Mouse (Mus musculus) kidney, adult 10 weeks (tissue): Measurements from ENCODE around the gene Hdac8. TPM values are rescaled to one million over a fixed set of nuclear protein-coding genes. Genes with fewer than 3 reads are reported as not detected.

Experiments used
- polyA plus RNA-seq: library from polyadenylated mRNA; stranded (reverse); fragments of 350-450 nt; fragmentation: Illumina TruSeq; extraction: RNeasy Lipid Tissue Mini Kit (QIAGEN cat#74804); gene quantifications from one replicate; pipeline ENCODE4 v1.2.3, GENCODE M21; 2014; ENCODE audit warnings: low read depth, low replicate concordance

The Hdac8 gene
- polyA plus RNA-seq, result 13.1 TPM

DNA sequence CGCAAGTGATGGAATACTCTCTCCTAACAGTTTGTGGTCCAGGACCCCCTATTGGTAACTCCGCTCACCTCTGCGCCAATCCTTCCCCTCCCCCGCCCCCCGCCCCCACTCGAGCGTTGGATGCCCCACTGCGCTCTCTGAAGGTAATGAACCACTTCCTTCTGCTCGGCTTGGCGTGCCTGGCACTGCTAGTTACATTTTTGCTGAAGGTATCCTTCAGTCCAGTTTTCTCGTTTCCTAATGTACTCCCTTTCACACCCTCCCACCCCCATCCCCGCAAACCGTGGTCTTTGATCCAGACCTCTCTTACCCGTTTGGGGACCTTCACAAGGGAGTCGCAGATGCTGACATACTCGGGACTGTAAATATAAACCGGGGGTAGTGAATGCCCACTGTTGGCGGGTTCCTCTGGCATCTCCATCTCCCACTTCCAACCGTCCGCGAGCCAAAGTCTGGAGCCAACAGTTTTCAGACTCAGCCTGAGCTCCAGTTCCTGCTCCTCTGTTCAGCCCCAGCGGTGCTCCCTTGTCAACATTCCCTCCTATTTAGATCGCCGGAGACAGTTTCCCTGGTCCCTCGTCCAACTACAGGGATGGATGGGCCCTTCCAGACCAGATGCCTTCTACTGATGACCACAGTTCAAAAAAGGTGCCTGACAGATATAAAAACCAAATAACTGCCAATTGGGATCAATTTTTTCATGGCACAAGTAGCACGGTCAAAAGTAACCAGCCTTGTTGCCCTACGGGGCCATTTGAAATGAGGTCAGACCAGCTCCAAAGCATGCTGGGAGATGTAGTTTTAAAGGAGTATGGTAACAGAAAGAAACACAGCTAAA is at the start of gene Hdac8:
Hdac8 (minus strand) TSS at position 716 of the 838 bp plus-strand sequence.

DNA sequence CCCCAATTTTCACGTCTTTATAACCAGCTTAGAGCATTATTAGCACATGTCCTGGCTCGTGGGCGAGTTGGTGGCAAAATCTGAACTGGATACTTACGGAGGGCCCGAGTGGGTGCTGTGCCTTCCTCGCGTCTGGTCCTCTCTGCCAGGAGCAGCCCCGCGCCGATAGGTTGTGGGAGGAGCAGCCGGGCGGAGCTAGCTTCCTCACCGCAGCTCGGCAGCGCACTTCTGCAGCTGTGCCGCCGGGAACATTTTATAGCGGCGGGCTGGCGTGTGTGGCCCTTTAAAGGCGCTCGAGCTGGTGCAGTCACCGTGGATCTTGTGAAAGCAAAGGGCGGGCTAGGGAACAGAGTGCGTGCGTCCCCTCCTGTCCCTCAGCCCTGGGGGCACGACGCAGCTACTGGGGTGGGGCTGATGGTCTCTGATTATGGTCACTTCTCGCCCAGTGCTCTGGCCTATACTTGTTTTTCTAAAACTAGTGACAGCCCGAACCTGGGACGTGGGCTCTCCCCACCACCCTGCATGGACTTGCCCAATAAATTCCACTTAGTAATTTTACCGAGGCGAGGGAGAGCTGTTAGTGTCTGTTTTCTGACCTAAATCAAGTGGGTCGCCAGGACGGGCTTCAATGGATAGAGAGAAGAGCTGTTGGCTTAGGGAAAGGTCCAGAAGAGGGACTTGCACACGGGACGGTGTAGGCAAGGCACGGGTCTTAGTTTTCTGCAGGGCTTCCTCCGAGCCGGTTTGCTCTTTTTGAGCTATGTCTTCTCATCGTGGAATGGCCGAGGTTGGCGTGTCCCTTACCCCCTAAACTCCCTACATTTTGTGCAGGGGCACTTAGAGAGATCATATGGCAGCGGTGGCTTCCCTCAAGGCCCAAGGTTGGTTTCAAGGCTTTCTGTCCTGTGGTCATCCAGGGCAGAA is 253.0 kb downstream of the Hdac8 start, which contains the start of gene Cited1:
Cited1 (minus strand) TSS at position 245 of the 924 bp plus-strand sequence.

Other genes starting within 250 kb of the Hdac8 start
- 8.1 TPM for gene Phka1, start 138.9 kb upstream of the Hdac8 start, polyA plus RNA-seq
- not detected for gene Gm3880, start 181.6 kb upstream of the Hdac8 start, polyA plus RNA-seq
- gene Gm9112, start 202.3 kb upstream of the Hdac8 start, polyA plus RNA-seq, result not detected
- not detected for gene Dmrtc1b, start 202.5 kb upstream of the Hdac8 start, polyA plus RNA-seq